Mouse (Mus musculus) intestine, embryonic 15.5 days (tissue): ENCODE data around the gene Gm49387. TPM values are rescaled to one million over a fixed set of nuclear protein-coding genes. Genes with fewer than 3 reads are reported as not detected.
A peak's percentile ranks its signal among the peaks of the same experiment; 100 is the strongest.

Experiments used
- ATAC-seq: fragments of 200-750 bp; cut with Nextera tagmentation; 2 replicates; pipeline ENCODE4 v1.8.0; 2017; ENCODE audit warnings: moderate TSS enrichment, moderate library complexity
- H3K27ac ChIP-seq: fragments of 300-500 bp; sonication (generic); 2 replicates; pipeline ENCODE4 v1.5.1; 2015; ENCODE audit warnings: mild to moderate bottlenecking, inconsistent platforms
- H3K27me3 ChIP-seq: fragments of 300-500 bp; sonication (generic); replicated peaks from 2 replicates; pipeline ENCODE4 v1.6.1; 2015; ENCODE audit warnings: inconsistent platforms
- H3K36me3 ChIP-seq: fragments of 300-500 bp; sonication (generic); 2 replicates; pipeline ENCODE4 v1.6.1; 2015; ENCODE audit warnings: inconsistent platforms
- H3K4me1 ChIP-seq: fragments of 300-500 bp; sonication (generic); replicated peaks from 2 replicates; pipeline ENCODE4 v1.6.1; 2015; ENCODE audit warnings: inconsistent platforms
- H3K4me2 ChIP-seq: fragments of 300-500 bp; sonication (generic); replicated peaks from 2 replicates; pipeline ENCODE4 v1.6.1; 2015; ENCODE audit warnings: mild to moderate bottlenecking, inconsistent platforms
- H3K4me3 ChIP-seq: fragments of 300-500 bp; sonication (generic); replicated peaks from 2 replicates; pipeline ENCODE4 v1.5.1; 2015; ENCODE audit warnings: inconsistent platforms
- H3K9ac ChIP-seq: fragments of 300-500 bp; sonication (generic); 2 replicates; pipeline ENCODE4 v1.6.1; 2015; ENCODE audit warnings: inconsistent platforms
- H3K9me3 ChIP-seq: fragments of 300-500 bp; sonication (generic); 2 replicates; pipeline ENCODE4 v1.6.1; 2016; ENCODE audit warnings: inconsistent platforms
- WGBS: fragments of 180-500 bp; shearing (Covaris S2); methylation state at CpG from one replicate; pipeline ENCODE4 v1.1.7; 2015; 5-methylcytosine and 5-hydroxymethylcytosine counted together
- polyA plus RNA-seq: library from polyadenylated mRNA; unstranded; fragments of >200 nt; fragmentation: Nextera tagmentation; extraction: Ambion mirVana; gene quantifications from 2 replicates; pipeline ENCODE4 v1.2.1, GENCODE M21; 2015

Gene Gm49387
- polyA plus RNA-seq, 1 experiment from 2014 or later = 1.3 TPM

DNA sequence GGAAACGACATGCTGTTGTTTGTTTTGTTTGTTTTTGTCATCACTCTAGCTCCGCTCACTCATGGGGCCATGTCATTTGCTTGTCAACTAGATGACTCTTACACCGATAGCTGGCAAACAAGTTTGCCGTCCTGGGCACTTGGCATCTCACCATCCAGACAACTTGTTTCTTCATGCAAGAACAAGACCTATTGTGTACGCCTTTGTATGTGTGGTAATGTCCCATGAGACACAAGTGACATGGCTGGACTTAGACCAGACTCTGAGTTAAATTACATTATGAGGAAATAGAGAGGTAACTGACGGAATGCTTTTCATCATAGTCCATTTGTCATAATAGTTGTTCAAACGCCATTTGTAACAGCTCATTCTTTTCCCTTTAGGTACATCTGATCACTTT, 5.2 kb upstream of the Gm49387 start:
- peaks cover 4% of the 10 kb centered on the region; the same call in 1 of the 2 replicates for H3K4me1 ChIP-seq
- H3K4me2 ChIP-seq = no peak overlapping the region
- H3K4me3 ChIP-seq = no peak overlapping the region
- 86% methylated on average over 7 of the region's 7 CpGs for WGBS
- H3K9ac ChIP-seq = no peak overlapping the region
- H3K27me3 ChIP-seq = no peaks in the 10 kb centered on the region
- no peak overlapping the region for H3K27ac ChIP-seq
- H3K36me3 ChIP-seq = no peaks in the 10 kb centered on the region
- H3K9me3 ChIP-seq = no peaks in the 10 kb centered on the region
- ATAC-seq = no peak

DNA sequence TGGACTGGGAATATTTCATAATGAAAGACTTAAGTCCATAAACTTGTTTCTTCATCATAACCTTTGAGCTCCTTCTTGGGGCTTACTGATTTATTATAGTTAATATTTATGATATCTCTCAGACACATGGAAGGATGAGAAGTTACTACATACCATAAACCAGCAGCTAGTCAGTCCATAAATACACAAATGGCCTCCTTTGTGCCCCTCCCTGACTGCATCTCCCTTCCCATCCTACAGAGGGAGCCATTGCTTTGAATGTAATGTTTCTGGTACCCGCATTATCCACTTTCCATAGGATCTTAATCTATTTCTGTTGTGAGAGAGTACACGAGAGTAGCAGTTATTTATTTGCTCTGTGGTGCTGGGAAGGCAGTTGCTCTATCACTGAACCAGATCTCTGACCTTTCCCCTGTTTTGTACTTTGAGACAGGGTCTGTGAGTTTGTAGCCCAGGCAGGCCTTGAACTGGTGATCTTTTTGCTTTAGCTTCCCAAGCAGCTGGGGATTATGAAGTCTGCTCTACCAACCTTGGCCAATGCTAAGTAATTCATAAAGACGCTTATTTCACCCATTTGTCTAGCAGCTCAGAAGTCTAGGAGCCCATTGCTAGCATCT, 4.4 kb upstream of the Gm49387 start:
- WGBS = 71% methylated on average over 3 of the region's 3 CpGs
- H3K4me3 ChIP-seq = no peak overlapping the region
- H3K36me3 ChIP-seq = no peaks in the 10 kb centered on the region
- ATAC-seq = peak; percentile 46
- no peaks in the 10 kb centered on the region for H3K27me3 ChIP-seq
- H3K4me2 ChIP-seq = no peak overlapping the region
- peaks cover 7% of the 10 kb centered on the region for H3K4me1 ChIP-seq
- H3K27ac ChIP-seq = no peak overlapping the region
- no peak overlapping the region for H3K9ac ChIP-seq
- no peaks in the 10 kb centered on the region for H3K9me3 ChIP-seq

DNA sequence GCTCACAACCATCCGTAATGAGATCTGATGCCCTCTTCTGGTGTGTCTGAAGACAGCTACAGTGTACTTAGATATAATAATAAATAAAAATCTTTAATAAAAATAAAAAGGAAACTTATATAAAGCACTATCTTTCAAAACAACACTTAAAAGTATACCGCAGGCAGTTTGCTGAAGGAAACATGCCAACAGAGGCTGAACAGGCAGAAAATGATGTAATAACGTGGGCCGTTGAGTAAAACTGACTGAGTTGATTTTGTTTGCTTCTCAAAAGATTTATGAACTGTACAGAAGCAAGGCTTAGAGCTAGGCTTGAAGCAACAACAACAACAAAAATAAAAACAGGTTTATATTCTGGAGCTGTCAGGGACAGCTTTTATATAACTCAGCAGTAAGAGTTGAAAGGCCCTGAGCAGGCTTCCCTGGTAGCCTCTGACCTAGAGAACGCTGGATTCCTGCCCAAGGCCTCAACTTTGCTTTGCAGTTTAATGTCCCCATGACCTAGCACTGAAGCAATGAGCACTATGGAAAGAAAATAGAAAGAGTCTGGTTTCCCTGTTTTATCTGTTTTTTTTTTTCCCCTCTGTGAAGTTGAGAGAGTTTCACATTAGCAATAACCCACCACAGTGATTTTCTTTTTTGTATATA, 3.6 kb upstream of the Gm49387 start:
- Histone ChIP-seq H3K9me3 (no peaks in the 10 kb centered on the region), H3K27ac (peak overlapping the region; percentile 29; the same call in 1 of the 2 replicates), H3K9ac (no peak overlapping the region), H3K4me3 (no peak overlapping the region), H3K27me3 (no peaks in the 10 kb centered on the region), H3K4me2 (no peak overlapping the region), H3K4me1 (peaks cover 7% of the 10 kb centered on the region), H3K36me3 (no peaks in the 10 kb centered on the region)
- no peak for ATAC-seq
- WGBS = 82% methylated on average over 5 of the region's 5 CpGs

DNA sequence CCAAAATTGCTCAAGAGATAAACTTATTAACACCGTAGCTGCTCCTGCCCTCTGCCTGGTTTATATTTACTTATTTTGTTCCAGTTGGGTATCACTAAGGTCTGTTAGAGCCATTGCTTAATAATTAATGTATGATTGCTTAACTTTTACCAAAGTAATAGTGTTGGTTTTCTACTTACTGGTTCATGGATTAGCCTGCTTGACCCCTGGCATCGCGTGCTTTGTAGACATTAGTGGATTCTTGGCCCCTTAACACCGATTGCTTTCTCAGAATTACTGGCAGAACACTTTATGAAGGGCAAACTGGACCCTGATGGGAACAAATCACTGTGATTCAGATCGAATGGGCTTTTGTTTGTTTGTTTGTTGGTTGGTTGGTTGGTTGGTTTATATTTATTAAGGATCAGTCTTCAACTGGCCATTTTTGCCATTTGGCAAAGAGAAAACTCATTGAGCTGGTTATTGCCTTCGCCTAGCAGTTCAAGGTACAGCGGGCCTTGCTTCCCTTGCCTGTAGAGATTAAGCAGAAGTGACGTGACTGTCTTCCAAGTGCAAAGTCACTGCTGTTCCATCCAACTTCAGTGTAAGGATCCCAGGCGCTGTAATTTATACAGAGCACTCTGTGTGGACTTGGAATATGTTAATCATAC, 953 bp upstream of the Gm49387 start:
- no peaks in the 10 kb centered on the region for H3K27me3 ChIP-seq
- no peak for ATAC-seq
- no peaks in the 10 kb centered on the region for H3K9me3 ChIP-seq
- H3K27ac ChIP-seq = 0 out of 2 replicates have a peak overlapping the region, but pooled peaks have one; percentile 85
- H3K36me3 ChIP-seq = no peaks in the 10 kb centered on the region
- H3K4me1 ChIP-seq = peaks cover 7% of the 10 kb centered on the region
- peak overlapping the region; percentile 63 for H3K4me3 ChIP-seq
- 62% methylated on average over 9 of the region's 9 CpGs for WGBS
- H3K4me2 ChIP-seq = peak overlapping the region; percentile 90
- H3K9ac ChIP-seq = peak overlapping the region; percentile 69

DNA sequence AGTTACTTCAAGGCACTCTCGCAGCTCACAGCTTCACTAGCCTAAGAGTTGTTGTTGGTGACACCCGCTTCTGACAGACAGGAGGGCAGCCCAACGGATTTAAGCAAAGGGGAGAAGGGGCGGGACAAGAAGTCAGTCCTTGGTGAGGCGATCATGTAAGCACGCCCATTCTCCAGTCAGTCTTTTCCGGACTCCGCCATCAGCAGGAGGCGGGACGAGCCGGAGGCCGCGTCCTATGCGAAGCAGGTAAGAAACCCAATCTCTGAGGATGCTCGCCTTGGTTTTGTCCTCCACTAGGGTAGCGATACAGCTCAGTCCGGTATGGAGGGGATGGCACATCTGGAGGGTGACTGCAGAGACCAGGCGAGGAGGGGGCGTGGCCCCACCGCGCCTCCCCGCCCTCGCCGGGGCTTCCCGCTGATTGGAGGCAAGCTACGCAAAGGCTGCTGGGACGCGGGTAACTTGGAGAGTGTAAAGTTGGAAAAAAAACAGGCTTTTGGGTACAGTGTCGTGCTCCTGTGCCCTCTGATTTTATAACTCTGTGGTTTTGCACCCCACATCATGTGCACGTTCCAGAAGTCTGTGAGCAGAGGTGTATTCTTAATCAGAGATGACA, 320 bp upstream of the Gm49387 start, which contains the start of the genes Btd and Hacl1:
TSS of gene Btd (plus strand) at position 139 of the 616 bp plus-strand sequence.
TSS of gene Hacl1 (minus strand) at position 397 of the 616 bp plus-strand sequence.
- H3K9ac ChIP-seq = peak within 1 kb of the TSS; percentile 69
- peak within 1 kb of the TSS; percentile 85 for H3K27ac ChIP-seq
- peak; percentile 98 for ATAC-seq
- H3K27me3 ChIP-seq = no peaks in the 10 kb centered on the region
- no peaks in the 10 kb centered on the region for H3K36me3 ChIP-seq
- H3K4me3 ChIP-seq = peak within 1 kb of the TSS; percentile 63
- H3K4me1 ChIP-seq = peaks cover 7% of the 10 kb centered on the region
- peak within 1 kb of the TSS; percentile 90 for H3K4me2 ChIP-seq
- WGBS = under 1% methylated on average over 30 of the region's 30 CpGs
- H3K9me3 ChIP-seq = no peaks in the 10 kb centered on the region

DNA sequence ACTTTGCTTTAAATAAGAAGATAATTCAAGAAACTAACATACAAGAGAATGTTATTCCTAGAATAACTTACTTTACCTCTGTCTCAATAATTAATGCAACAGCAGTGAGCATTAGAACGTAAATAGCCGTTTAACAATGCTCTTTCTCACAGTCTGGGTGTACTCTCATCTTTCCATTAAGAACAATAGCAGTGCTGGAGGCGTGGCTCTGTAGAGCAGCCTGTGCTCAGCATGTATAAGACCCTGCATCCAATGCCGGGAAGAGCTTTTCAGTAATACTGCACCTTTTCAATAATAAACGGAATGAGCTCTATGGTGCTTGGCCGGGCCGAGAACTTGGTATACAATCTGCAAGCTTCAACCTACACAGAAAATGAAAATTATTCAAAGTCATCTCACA, 10.0 kb downstream of the Gm49387 start:
- Histone ChIP-seq H3K9me3 (no peaks in the 10 kb centered on the region), H3K27me3 (no peaks in the 10 kb centered on the region), H3K27ac (no peak overlapping the region), H3K4me1 (no peaks in the 10 kb centered on the region), H3K9ac (no peak overlapping the region), H3K4me3 (no peak overlapping the region), H3K4me2 (no peak overlapping the region), H3K36me3 (no peaks in the 10 kb centered on the region)
- ATAC-seq = no peak
- 80% methylated on average over 7 of the region's 7 CpGs for WGBS

- H3K4me2 ChIP-seq = no peak overlapping the region
- no peak for ATAC-seq
- H3K9me3 ChIP-seq = no peaks in the 10 kb centered on the region
- no peaks in the 10 kb centered on the region for H3K36me3 ChIP-seq
- H3K27ac ChIP-seq = no peak overlapping the region
- H3K9ac ChIP-seq = no peak overlapping the region
- no peaks in the 10 kb centered on the region for H3K27me3 ChIP-seq
- no peaks in the 10 kb centered on the region for H3K4me1 ChIP-seq
- H3K4me3 ChIP-seq = no peak overlapping the region
- 87% methylated on average over 12 of the region's 12 CpGs for WGBS
Observed at GRCm38 (mm10) chr14:31622748-31623147, 17.9 kb downstream of the Gm49387 start.

DNA sequence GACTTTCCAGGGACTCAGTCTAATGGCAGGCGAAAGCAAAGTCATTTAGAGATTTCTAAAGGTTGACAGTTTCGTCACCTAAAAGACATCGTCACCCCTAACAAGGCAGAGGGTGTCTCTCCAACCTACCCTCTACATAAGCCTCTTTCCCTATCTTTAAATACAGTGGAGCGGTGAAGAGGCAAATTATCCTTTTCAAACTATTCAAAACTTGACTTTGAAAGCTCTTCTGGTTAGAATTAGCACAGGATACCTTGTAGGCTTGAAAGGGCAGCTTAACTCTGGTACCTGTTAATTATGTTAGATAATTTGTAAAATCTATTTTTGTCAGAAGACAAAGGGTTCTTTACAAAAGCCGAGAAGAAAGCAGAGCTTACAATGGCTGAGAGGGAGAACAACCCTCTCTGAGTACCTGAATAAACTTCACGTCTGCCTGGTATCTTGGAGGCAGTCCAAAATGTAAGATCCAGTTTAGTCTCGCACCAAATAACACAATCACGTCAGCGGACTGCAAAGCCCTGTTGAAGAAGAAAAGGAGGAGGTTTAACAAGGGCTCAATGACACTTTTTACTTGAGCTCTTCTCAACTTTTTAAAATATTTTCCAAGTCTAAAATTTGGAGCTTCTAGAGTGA, 20.0 kb downstream of the Gm49387 start:
- H3K27ac ChIP-seq = no peak overlapping the region
- H3K9me3 ChIP-seq = no peaks in the 10 kb centered on the region
- no peak for ATAC-seq
- no peaks in the 10 kb centered on the region for H3K4me1 ChIP-seq
- no peak overlapping the region for H3K4me3 ChIP-seq
- no peak overlapping the region for H3K9ac ChIP-seq
- WGBS = 77% methylated on average over 9 of the region's 9 CpGs
- no peaks in the 10 kb centered on the region for H3K36me3 ChIP-seq
- no peaks in the 10 kb centered on the region for H3K27me3 ChIP-seq
- H3K4me2 ChIP-seq = no peak overlapping the region

- no peaks in the 10 kb centered on the region for H3K4me1 ChIP-seq
- no peak overlapping the region for H3K4me2 ChIP-seq
- no peaks in the 10 kb centered on the region for H3K27me3 ChIP-seq
- no peak overlapping the region for H3K4me3 ChIP-seq
- H3K9ac ChIP-seq = no peak overlapping the region
- H3K36me3 ChIP-seq = no peaks in the 10 kb centered on the region
- no peak for ATAC-seq
- H3K27ac ChIP-seq = no peak overlapping the region
- H3K9me3 ChIP-seq = no peaks in the 10 kb centered on the region
- WGBS = 68% methylated on average over 3 of the region's 3 CpGs
Observed at GRCm38 (mm10) chr14:31617997-31618396, 22.7 kb downstream of the Gm49387 start.

DNA sequence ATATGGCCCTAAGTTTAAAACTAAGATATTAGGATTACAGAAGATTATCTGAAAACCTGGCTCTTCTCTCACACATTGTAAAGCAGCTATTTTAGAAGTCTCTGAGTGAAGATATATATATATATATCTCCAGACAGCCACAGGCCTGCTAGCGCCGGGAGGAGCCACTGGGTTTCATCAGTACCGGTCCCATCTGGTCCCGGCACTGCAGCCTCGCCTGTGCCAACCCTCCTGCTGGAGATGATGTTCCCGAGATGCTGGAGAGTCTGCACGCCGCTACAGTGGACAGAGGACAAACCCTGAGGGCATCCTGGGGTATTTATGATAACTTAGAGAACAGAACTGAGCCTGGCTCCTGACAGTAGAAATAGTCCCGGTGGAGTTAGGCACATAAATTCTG, 23.5 kb downstream of the Gm49387 start:
- 84% methylated on average over 9 of the region's 9 CpGs for WGBS
- H3K4me2 ChIP-seq = no peak overlapping the region

DNA sequence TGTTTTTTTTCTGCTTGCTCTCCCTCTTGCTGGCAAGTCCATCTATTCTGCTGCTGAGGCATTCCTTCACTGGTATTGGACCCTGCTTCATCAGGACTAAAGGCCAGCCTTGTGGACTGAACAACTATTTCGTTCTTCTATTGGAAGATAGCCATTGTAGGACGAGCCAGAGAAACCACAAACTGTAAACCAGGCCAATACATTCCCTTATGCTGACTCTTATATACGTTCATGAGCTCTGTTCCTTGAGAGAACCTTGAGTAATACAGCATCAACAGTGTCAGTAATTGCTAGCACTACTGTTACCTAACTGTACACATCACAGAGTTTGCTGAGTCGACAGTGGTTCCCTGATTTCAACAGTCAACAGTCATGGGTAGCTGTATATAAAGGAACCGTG, 27.0 kb downstream of the Gm49387 start:
- no peak overlapping the region for H3K27ac ChIP-seq
- no peak overlapping the region for H3K4me3 ChIP-seq
- no peak overlapping the region for H3K4me2 ChIP-seq
- no peaks in the 10 kb centered on the region for H3K36me3 ChIP-seq
- no peaks in the 10 kb centered on the region for H3K27me3 ChIP-seq
- H3K9me3 ChIP-seq = no peaks in the 10 kb centered on the region
- WGBS = 83% methylated on average over 5 of the region's 5 CpGs
- no peak overlapping the region for H3K9ac ChIP-seq
- no peak for ATAC-seq
- no peaks in the 10 kb centered on the region for H3K4me1 ChIP-seq

More for the DNA sequence above, 23.5 kb downstream of the Gm49387 start:
- ATAC-seq = no peak
- Histone ChIP-seq H3K27ac (no peak overlapping the region), H3K4me3 (no peak overlapping the region), H3K9ac (no peak overlapping the region), H3K36me3 (no peaks in the 10 kb centered on the region), H3K9me3 (no peaks in the 10 kb centered on the region), H3K4me1 (no peaks in the 10 kb centered on the region), H3K27me3 (no peaks in the 10 kb centered on the region)

DNA sequence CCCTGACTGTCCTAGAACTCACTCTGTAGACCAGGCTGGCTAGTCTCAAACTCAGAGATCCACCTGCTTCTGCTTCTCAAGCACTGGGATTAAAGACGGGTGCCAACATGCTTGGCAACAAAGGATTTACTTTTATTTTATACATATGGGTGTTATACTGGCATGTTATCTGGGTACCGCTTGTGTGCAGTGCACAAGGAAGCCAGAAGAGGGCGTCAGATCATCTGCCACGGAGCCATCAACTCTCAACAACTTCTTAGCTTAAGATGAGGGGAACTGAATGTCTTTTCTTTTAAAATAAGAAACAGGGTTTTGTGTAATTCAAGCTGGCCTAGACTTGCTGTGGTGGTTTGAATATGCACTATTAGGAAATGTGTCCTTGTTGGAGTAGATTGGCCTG, 28.7 kb downstream of the Gm49387 start:
- no peak for ATAC-seq

More for the DNA sequence above, 28.7 kb downstream of the Gm49387 start:
- Histone ChIP-seq H3K9me3 (no peaks in the 10 kb centered on the region), H3K27ac (no peak overlapping the region), H3K36me3 (no peaks in the 10 kb centered on the region), H3K4me1 (no peaks in the 10 kb centered on the region), H3K4me2 (no peak overlapping the region), H3K4me3 (no peak overlapping the region), H3K9ac (no peak overlapping the region), H3K27me3 (no peaks in the 10 kb centered on the region)
- 67% methylated on average over 4 of the region's 4 CpGs for WGBS
